Mouse (Mus musculus): ENCODE results near the gene Ptprn2. TPM values are rescaled to one million over a fixed set of nuclear protein-coding genes. Genes with fewer than 3 reads are reported as not detected.

The Ptprn2 gene
- polyA plus RNA-seq, 1 experiment from 2014 or later: 0.07 TPM

DNA sequence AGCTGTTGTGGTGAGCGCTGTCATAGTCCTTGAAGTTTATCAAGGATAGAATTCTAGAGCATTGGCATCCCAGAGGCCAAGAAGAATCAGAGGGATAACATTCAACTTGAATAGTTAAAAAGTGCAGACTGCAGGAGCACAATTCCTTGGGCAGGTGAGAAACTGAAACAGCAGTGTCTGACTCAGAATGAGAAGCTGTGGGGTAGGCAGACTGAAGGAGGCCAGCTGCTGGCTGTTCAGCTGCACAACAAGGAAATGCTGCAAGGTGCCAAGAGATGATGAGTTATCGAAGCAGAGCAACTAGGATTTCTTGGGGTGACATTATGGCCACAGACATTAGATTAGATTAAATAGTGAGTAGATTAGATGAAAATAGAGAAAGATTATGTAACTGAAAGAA, 260.9 kb downstream of the Ptprn2 start:
- no peaks in the 10 kb centered on the region for H3K27me3 ChIP-seq (ENCODE audit: control insufficient read depth, insufficient read depth, low read length)
- H3K36me3 ChIP-seq (ENCODE audit: control insufficient read depth, insufficient read depth): no peaks in the 10 kb centered on the region
- WGBS: 83% methylated on average over 2 of the region's 2 CpGs
- H3K4me2 ChIP-seq (ENCODE audit: low read depth, low read length): no peak overlapping the region
- no peak overlapping the region for H3K4me3 ChIP-seq (ENCODE audit: low read length)
- H3K27ac ChIP-seq (ENCODE audit: low read length): no peak overlapping the region
- ATAC-seq (replicated peaks; ENCODE audit: extremely low read depth, insufficient read depth, low FRiP score): no peak
- H3K9me3 ChIP-seq (replicated peaks; ENCODE audit: control insufficient read depth, low read length): no peaks in the 10 kb centered on the region
- no peak overlapping the region for H3K9ac ChIP-seq (ENCODE audit: low read length)
- no peaks in the 10 kb centered on the region for H3K4me1 ChIP-seq (ENCODE audit: control insufficient read depth, insufficient read depth, low read length)

DNA sequence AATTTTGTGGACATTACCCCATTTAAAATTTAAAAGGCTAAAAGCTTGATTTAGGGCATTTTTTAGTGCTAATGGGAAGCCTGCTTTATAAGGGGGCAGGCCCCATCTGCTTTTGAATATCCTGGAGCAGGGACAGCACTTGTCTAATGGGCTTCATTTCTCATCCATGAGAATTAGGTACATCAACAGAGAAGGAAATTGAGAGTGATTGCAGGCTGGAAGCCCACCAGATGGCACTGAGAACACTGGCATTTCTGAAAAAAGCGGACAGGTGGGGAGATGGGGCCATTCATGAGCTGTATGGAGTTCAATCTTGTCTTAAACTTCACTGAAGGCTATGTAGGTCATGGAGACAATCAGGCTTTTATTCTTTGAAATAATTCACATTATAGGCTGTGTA, 267.3 kb downstream of the Ptprn2 start:
- no peak overlapping the region for H3K9ac ChIP-seq (ENCODE audit: low read length)
- H3K4me2 ChIP-seq (ENCODE audit: low read depth, low read length): no peak overlapping the region
- no peaks in the 10 kb centered on the region for H3K4me1 ChIP-seq (ENCODE audit: control insufficient read depth, insufficient read depth, low read length)
- H3K4me3 ChIP-seq (ENCODE audit: low read length): no peak overlapping the region
- no peaks in the 10 kb centered on the region for H3K36me3 ChIP-seq (ENCODE audit: control insufficient read depth, insufficient read depth)
- no peaks in the 10 kb centered on the region for H3K27me3 ChIP-seq (ENCODE audit: control insufficient read depth, insufficient read depth, low read length)
- H3K9me3 ChIP-seq (replicated peaks; ENCODE audit: control insufficient read depth, low read length): no peaks in the 10 kb centered on the region
- no peak overlapping the region for H3K27ac ChIP-seq (ENCODE audit: low read length)
- ATAC-seq (replicated peaks; ENCODE audit: extremely low read depth, insufficient read depth, low FRiP score): no peak
- WGBS: 86% methylated on average over 1 of the region's 1 CpGs

DNA sequence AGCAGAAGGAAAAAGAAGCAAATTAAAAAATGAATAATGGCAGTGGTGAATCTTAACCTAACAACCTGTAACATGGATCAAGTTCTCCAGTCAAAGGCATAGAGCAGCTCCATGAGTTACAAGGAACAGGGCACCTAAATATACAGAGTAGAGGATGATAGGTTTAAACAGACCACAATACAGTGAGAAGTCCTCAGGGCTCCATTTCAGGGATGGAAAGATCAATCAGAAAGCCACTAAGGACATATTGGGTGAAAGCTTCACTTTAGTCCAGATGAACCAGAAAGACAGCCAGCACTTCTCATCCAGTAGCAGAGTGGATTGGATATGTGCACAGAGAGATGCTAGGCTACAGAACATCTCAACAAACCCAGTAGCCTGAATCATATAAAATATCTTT, 278.4 kb downstream of the Ptprn2 start:
- no peak overlapping the region for H3K4me3 ChIP-seq (ENCODE audit: low read length)
- H3K4me2 ChIP-seq (ENCODE audit: low read depth, low read length): no peak overlapping the region
- H3K27me3 ChIP-seq (ENCODE audit: control insufficient read depth, insufficient read depth, low read length): no peaks in the 10 kb centered on the region
- no peak overlapping the region for H3K27ac ChIP-seq (ENCODE audit: low read length)
- no peaks in the 10 kb centered on the region for H3K36me3 ChIP-seq (ENCODE audit: control insufficient read depth, insufficient read depth)
- H3K4me1 ChIP-seq (ENCODE audit: control insufficient read depth, insufficient read depth, low read length): no peaks in the 10 kb centered on the region
- no peak overlapping the region for H3K9ac ChIP-seq (ENCODE audit: low read length)
- H3K9me3 ChIP-seq (replicated peaks; ENCODE audit: control insufficient read depth, low read length): no peaks in the 10 kb centered on the region
- no peak for ATAC-seq (replicated peaks; ENCODE audit: extremely low read depth, insufficient read depth, low FRiP score)

DNA sequence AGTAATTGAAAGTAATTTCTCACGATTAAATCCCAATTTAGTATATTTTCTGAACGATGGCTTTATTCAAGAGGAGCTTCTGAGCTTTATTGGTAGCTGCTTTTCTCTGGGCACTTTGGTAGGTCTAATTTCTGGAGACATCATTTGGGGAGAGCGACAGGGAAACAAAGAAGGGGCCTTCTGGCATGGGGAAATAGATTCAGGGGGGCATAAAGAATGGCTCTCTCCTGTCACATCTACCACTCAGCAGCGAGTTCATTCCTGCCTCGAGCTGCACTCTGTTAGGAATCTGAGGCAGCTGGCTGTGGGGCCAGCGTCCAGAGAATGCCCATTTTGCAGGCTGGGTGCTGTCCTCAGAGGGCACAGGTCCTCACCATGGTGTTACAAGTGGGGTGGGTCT, 285.4 kb downstream of the Ptprn2 start:
- no peak overlapping the region for H3K4me2 ChIP-seq (ENCODE audit: low read depth, low read length)
- H3K9me3 ChIP-seq (replicated peaks; ENCODE audit: control insufficient read depth, low read length): no peaks in the 10 kb centered on the region
- no peak overlapping the region for H3K27ac ChIP-seq (ENCODE audit: low read length)
- H3K36me3 ChIP-seq (ENCODE audit: control insufficient read depth, insufficient read depth): no peaks in the 10 kb centered on the region
- 67% methylated on average over 6 of the region's 6 CpGs for whole genome bisulfite sequencing
- H3K4me3 ChIP-seq (ENCODE audit: low read length): no peak overlapping the region
- H3K4me1 ChIP-seq (ENCODE audit: control insufficient read depth, insufficient read depth, low read length): peaks cover 6% of the 10 kb centered on the region; the same call in 1 of the 2 replicates
- no peak for ATAC-seq (replicated peaks; ENCODE audit: extremely low read depth, insufficient read depth, low FRiP score)
- H3K9ac ChIP-seq (ENCODE audit: low read length): no peak overlapping the region
- no peaks in the 10 kb centered on the region for H3K27me3 ChIP-seq (ENCODE audit: control insufficient read depth, insufficient read depth, low read length)

DNA sequence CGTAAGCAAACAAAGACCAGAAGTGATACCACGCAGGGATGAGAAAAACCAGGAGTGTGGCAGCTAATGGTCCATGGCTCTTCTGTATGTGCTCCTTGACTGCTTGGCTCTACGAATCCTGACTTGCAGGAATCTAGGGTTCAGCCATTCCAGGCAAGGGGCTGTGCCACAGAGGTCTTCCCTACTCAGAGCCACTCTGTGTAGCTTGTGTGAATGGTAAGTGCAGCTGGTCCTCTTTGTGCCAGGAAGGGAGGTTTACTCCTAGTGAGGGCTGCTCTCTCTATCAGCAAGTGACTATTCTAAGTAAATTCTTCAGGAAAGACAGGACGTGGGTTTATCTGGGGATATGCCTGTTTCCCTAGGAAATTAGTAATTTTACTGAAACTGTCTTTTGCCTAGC, 286.0 kb downstream of the Ptprn2 start:
- Histone ChIP-seq H3K9ac (ENCODE audit: low read length) (no peak overlapping the region), H3K27ac (ENCODE audit: low read length) (no peak overlapping the region), H3K4me1 (ENCODE audit: control insufficient read depth, insufficient read depth, low read length) (peaks cover 6% of the 10 kb centered on the region; the same call in 1 of the 2 replicates), H3K4me2 (ENCODE audit: low read depth, low read length) (no peak overlapping the region), H3K4me3 (ENCODE audit: low read length) (no peak overlapping the region), H3K36me3 (ENCODE audit: control insufficient read depth, insufficient read depth) (no peaks in the 10 kb centered on the region), H3K9me3 (replicated peaks; ENCODE audit: control insufficient read depth, low read length) (no peaks in the 10 kb centered on the region), H3K27me3 (ENCODE audit: control insufficient read depth, insufficient read depth, low read length) (no peaks in the 10 kb centered on the region)
- 45% methylated on average over 4 of the region's 4 CpGs for WGBS
- no peak for ATAC-seq (replicated peaks; ENCODE audit: extremely low read depth, insufficient read depth, low FRiP score)

DNA sequence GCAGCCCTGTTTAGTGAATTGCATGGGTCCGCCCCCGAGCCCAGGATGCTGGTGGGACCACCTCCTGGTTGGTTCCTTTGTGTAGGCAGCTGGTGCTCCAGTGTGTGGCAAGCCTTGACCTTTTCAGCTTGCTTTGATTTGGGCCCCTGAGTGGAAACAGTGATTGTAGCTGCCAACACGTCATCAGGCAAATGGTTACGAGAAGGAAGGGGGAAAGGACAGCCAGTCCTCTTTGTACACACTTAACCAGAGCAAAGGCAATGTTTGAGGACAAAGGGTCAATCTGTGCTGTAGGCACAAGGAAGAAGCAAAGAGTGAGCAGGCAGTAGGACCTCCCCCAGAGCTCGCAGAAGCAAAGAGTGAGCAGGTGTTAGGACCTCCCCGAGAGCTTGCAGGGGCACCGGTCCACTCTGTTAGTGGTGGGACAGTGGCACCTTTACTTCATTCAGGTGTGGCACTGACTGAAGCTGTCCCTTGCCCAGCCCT, 286.6 kb downstream of the Ptprn2 start:
- Histone ChIP-seq H3K4me2 (ENCODE audit: low read depth, low read length) (no peak overlapping the region), H3K27ac (ENCODE audit: low read length) (no peak overlapping the region), H3K4me1 (ENCODE audit: control insufficient read depth, insufficient read depth, low read length) (peaks cover 6% of the 10 kb centered on the region; the same call in 1 of the 2 replicates), H3K9me3 (replicated peaks; ENCODE audit: control insufficient read depth, low read length) (no peaks in the 10 kb centered on the region), H3K27me3 (ENCODE audit: control insufficient read depth, insufficient read depth, low read length) (no peaks in the 10 kb centered on the region), H3K4me3 (ENCODE audit: low read length) (no peak overlapping the region), H3K9ac (ENCODE audit: low read length) (no peak overlapping the region), H3K36me3 (ENCODE audit: control insufficient read depth, insufficient read depth) (no peaks in the 10 kb centered on the region)
- ATAC-seq (replicated peaks; ENCODE audit: extremely low read depth, insufficient read depth, low FRiP score): 0 out of 2 replicates have a peak, but pooled peaks have one; percentile 42
- 31% methylated on average over 7 of the region's 7 CpGs for WGBS

DNA sequence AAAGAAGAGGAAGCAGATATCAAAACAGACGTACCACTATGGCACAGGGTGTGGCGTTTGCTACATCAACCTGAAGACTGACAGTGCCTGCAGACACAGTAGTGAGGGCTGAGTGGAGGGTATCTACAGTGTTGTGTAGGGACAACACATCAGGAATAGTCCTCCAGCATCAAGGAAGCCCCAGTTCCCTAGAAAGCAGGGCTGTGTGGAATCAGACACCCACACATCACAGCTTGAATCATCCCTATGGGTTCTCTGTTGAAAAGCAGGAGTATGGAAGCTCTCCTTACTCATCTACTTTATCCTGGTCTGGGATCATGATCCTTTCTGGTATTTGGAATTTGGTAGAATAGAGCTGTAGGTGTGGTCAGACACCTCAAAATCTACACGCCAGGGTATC, 287.8 kb downstream of the Ptprn2 start:
- Histone ChIP-seq H3K9ac (ENCODE audit: low read length) (no peak overlapping the region), H3K4me1 (ENCODE audit: control insufficient read depth, insufficient read depth, low read length) (peaks cover 6% of the 10 kb centered on the region; the same call in 1 of the 2 replicates), H3K4me3 (ENCODE audit: low read length) (no peak overlapping the region), H3K27me3 (ENCODE audit: control insufficient read depth, insufficient read depth, low read length) (no peaks in the 10 kb centered on the region), H3K4me2 (ENCODE audit: low read depth, low read length) (no peak overlapping the region), H3K9me3 (replicated peaks; ENCODE audit: control insufficient read depth, low read length) (no peaks in the 10 kb centered on the region), H3K36me3 (ENCODE audit: control insufficient read depth, insufficient read depth) (no peaks in the 10 kb centered on the region), H3K27ac (ENCODE audit: low read length) (no peak overlapping the region)
- 81% methylated on average over 3 of the region's 3 CpGs for WGBS
- no peak for ATAC-seq (replicated peaks; ENCODE audit: extremely low read depth, insufficient read depth, low FRiP score)

DNA sequence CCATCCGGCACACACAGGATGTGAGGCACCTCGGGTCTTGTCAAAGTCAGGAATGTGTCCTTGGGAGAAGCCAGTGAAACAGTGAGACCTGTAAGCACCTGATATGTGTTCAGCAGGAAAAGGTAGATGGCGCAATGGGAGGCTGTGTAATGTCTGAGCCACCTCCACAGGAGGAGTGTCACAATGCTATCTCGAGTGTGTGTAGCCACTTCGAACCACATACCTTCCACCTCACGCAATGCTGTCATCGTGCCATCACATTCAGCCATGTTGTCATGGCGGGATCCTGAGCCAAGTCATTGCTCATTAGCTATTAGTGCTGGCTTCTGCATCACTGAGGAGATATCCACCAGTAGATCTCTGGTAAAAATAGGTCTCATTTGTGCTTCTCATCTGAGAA, 290.9 kb downstream of the Ptprn2 start:
- Histone ChIP-seq H3K27ac (ENCODE audit: low read length) (no peak overlapping the region), H3K9ac (ENCODE audit: low read length) (no peak overlapping the region), H3K4me1 (ENCODE audit: control insufficient read depth, insufficient read depth, low read length) (peaks cover 6% of the 10 kb centered on the region; the same call in 1 of the 2 replicates), H3K27me3 (ENCODE audit: control insufficient read depth, insufficient read depth, low read length) (no peaks in the 10 kb centered on the region), H3K36me3 (ENCODE audit: control insufficient read depth, insufficient read depth) (no peaks in the 10 kb centered on the region), H3K9me3 (replicated peaks; ENCODE audit: control insufficient read depth, low read length) (no peaks in the 10 kb centered on the region), H3K4me3 (ENCODE audit: low read length) (no peak overlapping the region), H3K4me2 (ENCODE audit: low read depth, low read length) (no peak overlapping the region)
- 56% methylated on average over 8 of the region's 8 CpGs for WGBS
- peak; percentile 59 for ATAC-seq (replicated peaks; ENCODE audit: extremely low read depth, insufficient read depth, low FRiP score)

DNA sequence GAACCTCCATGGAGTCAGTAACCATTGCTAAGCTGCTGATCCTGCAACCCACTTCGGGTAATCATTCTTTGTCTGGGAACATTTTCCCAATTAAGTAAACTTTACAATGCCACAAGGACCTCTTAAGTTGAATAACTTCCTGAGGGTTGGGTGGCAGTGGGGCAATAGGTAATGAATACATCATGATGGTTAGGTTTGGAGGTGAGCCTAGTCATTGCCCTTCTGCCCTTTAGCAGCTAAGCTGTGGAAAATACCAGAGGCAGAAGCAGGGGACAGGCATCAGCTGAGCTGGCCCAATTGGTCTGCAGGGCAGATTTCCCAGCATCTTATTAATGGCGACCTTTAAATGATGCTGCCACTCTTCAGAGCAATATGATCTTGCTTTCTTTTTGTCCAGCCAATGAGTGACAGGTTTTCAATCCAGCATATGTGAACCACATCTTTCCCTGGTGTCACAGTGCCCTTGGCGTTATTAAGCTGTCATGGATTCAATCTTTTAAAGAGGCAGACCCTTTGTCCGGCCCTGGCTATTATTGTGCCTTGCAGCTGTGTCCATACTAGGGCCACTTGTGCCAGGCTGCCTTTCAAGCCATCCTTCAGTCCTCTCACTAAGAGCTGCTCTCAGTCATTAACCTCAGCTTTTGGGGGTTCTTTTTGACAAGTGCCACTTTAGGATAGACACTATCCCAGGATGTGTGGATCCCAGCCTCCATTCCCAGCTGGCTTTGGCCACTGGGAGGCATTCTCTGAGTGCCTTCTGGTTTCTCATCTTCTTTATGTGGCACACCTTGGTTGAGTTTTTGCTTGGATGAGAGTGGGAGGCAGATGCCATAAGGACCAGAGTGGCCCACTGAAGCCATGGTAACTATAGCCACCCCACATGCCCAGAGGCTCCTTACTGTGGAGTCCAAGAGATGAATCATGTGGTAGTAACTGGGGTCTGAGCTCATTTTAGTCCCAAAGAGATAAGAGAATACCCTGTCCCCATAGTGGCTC, 292.9 kb downstream of the Ptprn2 start:
- Histone ChIP-seq H3K27ac (ENCODE audit: low read length) (no peak overlapping the region), H3K9me3 (replicated peaks; ENCODE audit: control insufficient read depth, low read length) (no peaks in the 10 kb centered on the region), H3K4me3 (ENCODE audit: low read length) (no peak overlapping the region), H3K4me1 (ENCODE audit: control insufficient read depth, insufficient read depth, low read length) (no peaks in the 10 kb centered on the region), H3K36me3 (ENCODE audit: control insufficient read depth, insufficient read depth) (no peaks in the 10 kb centered on the region), H3K9ac (ENCODE audit: low read length) (no peak overlapping the region), H3K4me2 (ENCODE audit: low read depth, low read length) (no peak overlapping the region), H3K27me3 (ENCODE audit: control insufficient read depth, insufficient read depth, low read length) (no peaks in the 10 kb centered on the region)
- 73% methylated on average over 4 of the region's 4 CpGs for whole genome bisulfite sequencing
- ATAC-seq (replicated peaks; ENCODE audit: extremely low read depth, insufficient read depth, low FRiP score): no peak

All from heart, embryonic 16.5 days (tissue).